Comparison of ENCODE assay signal across 8 mouse cellular contexts in genomic region chr7:141194830-141195229, GRCm38 (mm10). TPM values are rescaled to one million over a fixed set of nuclear protein-coding genes. Genes with fewer than 3 reads are reported as not detected.
DNase-seq lines count a peak whose midpoint lies in the region; ATAC-seq and TF ChIP-seq lines count a peak whose summit lies in the region.

No protein-coding gene starts in this region.

- no peak for TF ChIP-seq CTCF in thymus, adult 2 months (IDR thresholded peaks at IDR 0.05; ENCODE audit: borderline replicate concordance, control insufficient read depth, extremely low read depth, insufficient read depth, low read length, poor library complexity)

- intact Hi-C loops in heart, postnatal 25 days (cut with DNase I), result no loop called here

- no peak overlapping the region for H3K27ac ChIP-seq in ES-E14 (ENCODE audit: insufficient read depth, low read depth, low read length, poor library complexity, severe bottlenecking)
- peak overlapping the region; percentile 84 for H3K27ac ChIP-seq in forebrain, embryonic 15.5 days (replicated peaks)
- H3K27ac ChIP-seq in lung, embryonic 15.5 days, result peak overlapping the region; percentile 64
- peak overlapping the region; percentile 86 for H3K27ac ChIP-seq in thymus, adult 2 months (ENCODE audit: control insufficient read depth, insufficient read depth, low read length)

- in situ Hi-C loops in ES-E14 (cut with MboI; ENCODE audit: low sequenced_read_pairs in 2 of 2, unreplicated experiment in 2 of 2), result no loop called here

- H3K4me1 ChIP-seq in ES-E14 (ENCODE audit: control insufficient read depth in 2 of 2, insufficient read depth in 2 of 2, low read length in 2 of 2, poor library complexity in 1 of 2), result peaks cover 0 to 17% of the 10 kb centered on the region in 2 experiments; a peak in 1 of 4 replicates
- peaks cover 31% of the 10 kb centered on the region for H3K4me1 ChIP-seq in forebrain, embryonic 15.5 days
- H3K4me1 ChIP-seq in lung, embryonic 15.5 days, result peaks cover 25% of the 10 kb centered on the region
- H3K4me1 ChIP-seq in thymus, adult 2 months (replicated peaks; ENCODE audit: control insufficient read depth, insufficient read depth, low read length), result peaks cover 12% of the 10 kb centered on the region

- ATAC-seq in forebrain, embryonic 15.5 days (replicated peaks), result peak; percentile 39
- ATAC-seq in lung, embryonic 15.5 days (ENCODE audit: borderline replicate concordance, extremely low read depth, low FRiP score, low TSS enrichment), result 0 out of 2 replicates have a peak, but pooled peaks have one; percentile 6

- no peak for TF ChIP-seq POLR2A in thymus, adult 2 months (IDR thresholded peaks at IDR 0.05; ENCODE audit: control insufficient read depth, extremely low read depth, insufficient read depth, low read length, poor library complexity)

- H3K4me2 ChIP-seq in forebrain, embryonic 15.5 days (replicated peaks), result peak overlapping the region; percentile 100
- peak overlapping the region; percentile 95 for H3K4me2 ChIP-seq in lung, embryonic 15.5 days

- H3K9me3 ChIP-seq in ES-E14 (ENCODE audit: control insufficient read depth, insufficient read depth, low read depth, low read length), result no peaks in the 10 kb centered on the region
- H3K9me3 ChIP-seq in forebrain, embryonic 15.5 days, result no peaks in the 10 kb centered on the region
- no peaks in the 10 kb centered on the region for H3K9me3 ChIP-seq in lung, embryonic 15.5 days

- H3K36me3 ChIP-seq in ES-E14 (ENCODE audit: control insufficient read depth, insufficient read depth, low read length, poor library complexity, severe bottlenecking), result peaks cover 25% of the 10 kb centered on the region
- H3K36me3 ChIP-seq in forebrain, embryonic 15.5 days, result peaks cover 22% of the 10 kb centered on the region
- peaks cover 25% of the 10 kb centered on the region for H3K36me3 ChIP-seq in lung, embryonic 15.5 days
- H3K36me3 ChIP-seq in thymus, adult 2 months (ENCODE audit: control insufficient read depth, insufficient read depth, low read length), result peaks cover 13% of the 10 kb centered on the region

- DNase-seq in ES-E14 (ENCODE audit: low read depth, low spot score), result peak; percentile 90
- DNase-seq in c-Kit-positive CD71-positive TER-119-positive erythroid progenitor cells, embryonic 14.5 days (ENCODE audit: low spot score), result peak; percentile 93
- peak; percentile 74 for DNase-seq in heart, postnatal 25 days (ENCODE audit: low spot score)
- DNase-seq in layer of hippocampus, adult 8-10 months (ENCODE audit: low spot score in 2 of 2), result peak; percentile 80 to 83
- DNase-seq in ovary, adult 18-20 months (ENCODE audit: low spot score), result peak; percentile 81
- DNase-seq in thymus, adult 2 months, result peak; percentile 95

- under 1% methylated on average over 28 of the region's 28 CpGs for WGBS in forebrain, embryonic 15.5 days
- under 1% methylated on average over 28 of the region's 28 CpGs for WGBS in lung, embryonic 15.5 days
- WGBS in thymus, adult 2 months, result 1% methylated on average over 28 of the region's 28 CpGs

- peak overlapping the region; percentile 82 to 100 for H3K4me3 ChIP-seq in ES-E14 (ENCODE audit: insufficient read depth in 1 of 2, low read depth in 1 of 2, low read length in 2 of 2, poor library complexity in 1 of 2, severe bottlenecking in 1 of 2)
- peak overlapping the region; percentile 97 for H3K4me3 ChIP-seq in forebrain, embryonic 15.5 days
- peak overlapping the region; percentile 92 for H3K4me3 ChIP-seq in lung, embryonic 15.5 days
- H3K4me3 ChIP-seq in thymus, adult 2 months (ENCODE audit: control insufficient read depth, insufficient read depth, low read length), result peak overlapping the region; percentile 94

- peak overlapping the region; percentile 76 for H3K9ac ChIP-seq in ES-E14 (ENCODE audit: insufficient read depth, low read depth, low read length, poor library complexity, severe bottlenecking)
- peak overlapping the region; percentile 54 for H3K9ac ChIP-seq in forebrain, embryonic 15.5 days (replicated peaks)
- peak overlapping the region; percentile 45 for H3K9ac ChIP-seq in lung, embryonic 15.5 days

- H3K27me3 ChIP-seq in forebrain, embryonic 15.5 days, result no peaks in the 10 kb centered on the region
- peaks cover 3% of the 10 kb centered on the region; the same call in 1 of the 2 replicates for H3K27me3 ChIP-seq in lung, embryonic 15.5 days
- H3K27me3 ChIP-seq in thymus, adult 2 months (ENCODE audit: control insufficient read depth, insufficient read depth, low read length), result no peaks in the 10 kb centered on the region

TF ChIP-seq in ES-E14, 5 proteins besides CTCF, POLR2A, EP300 and RAD21:
- TF ChIP-seq HCFC1 (IDR thresholded peaks at IDR 0.05; ENCODE audit: borderline replicate concordance, insufficient read depth, low read length) (no peak), CHD2 (IDR thresholded peaks at IDR 0.05; ENCODE audit: low read depth, low read length) (no peak), ZNF384 (IDR thresholded peaks at IDR 0.05; ENCODE audit: low read depth, low read length) (no peak), MAFK (IDR thresholded peaks at IDR 0.05; ENCODE audit: insufficient read depth, low read depth, low read length) (no peak), ZC3H11A (IDR thresholded peaks at IDR 0.05; ENCODE audit: borderline replicate concordance, low read depth, low read length) (no peak)

RNA-seq across cellular contexts. Expression of gene Lrrc56, which starts 0.9 kb away (rescaled TPM):
- 3.3 and 3.9 TPM in 2 replicates for total RNA-seq in ES-E14 (2012; rRNA removed)
- polyA plus RNA-seq in forebrain, embryonic 15.5 days (2015; fragmentation: Nextera tagmentation; extraction: Ambion mirVana), result 10.3 and 12.7 TPM in 2 replicates
- 1 to 10 TPM; 3.2 to 4.7 TPM for total RNA-seq in heart, postnatal 25 days (2021)
- 1 to 10 TPM; 3.6 to 5.6 (median 5.1) TPM for total RNA-seq in layer of hippocampus, adult 8-10 months (2022)
- 5.8 and 6.9 TPM in 2 replicates for polyA plus RNA-seq in lung, embryonic 15.5 days (2015; fragmentation: Nextera tagmentation; extraction: Ambion mirVana)
- polyA plus RNA-seq in thymus, adult 2 months (2012; rRNA removed), result 7.1 and 7.4 TPM in 2 replicates

RNA-seq across cellular contexts. Expression of gene Hras, which starts 1.0 kb away (rescaled TPM):
- total RNA-seq in ES-E14 (2012; rRNA removed), result 130 and 133 TPM in 2 replicates
- polyA plus RNA-seq in forebrain, embryonic 15.5 days (2015; fragmentation: Nextera tagmentation; extraction: Ambion mirVana), result 126 and 127 TPM in 2 replicates
- total RNA-seq in heart, postnatal 25 days (2021), result 100 to 1,000 TPM; 106 to 112 TPM
- total RNA-seq in layer of hippocampus, adult 8-10 months (2022), result 100 to 1,000 TPM; 181 to 211 (median 191) TPM
- polyA plus RNA-seq in lung, embryonic 15.5 days (2015; fragmentation: Nextera tagmentation; extraction: Ambion mirVana), result 99.9 and 102 TPM in 2 replicates
- polyA plus RNA-seq in thymus, adult 2 months (2012; rRNA removed), result 65.6 and 77.9 TPM in 2 replicates

RNA-seq across cellular contexts. Expression of gene Lmntd2, which starts 19.1 kb away (rescaled TPM):
- total RNA-seq in ES-E14 (2012; rRNA removed), result 4.0 and 6.4 TPM in 2 replicates
- 0.75 and 1.4 TPM in 2 replicates for polyA plus RNA-seq in forebrain, embryonic 15.5 days (2015; fragmentation: Nextera tagmentation; extraction: Ambion mirVana)
- not detected for total RNA-seq in heart, postnatal 25 days (2021)
- not detected for total RNA-seq in layer of hippocampus, adult 8-10 months (2022)
- 1.1 and 1.3 TPM in 2 replicates for polyA plus RNA-seq in lung, embryonic 15.5 days (2015; fragmentation: Nextera tagmentation; extraction: Ambion mirVana)
- polyA plus RNA-seq in thymus, adult 2 months (2012; rRNA removed), result 4.6 and 5.5 TPM in 2 replicates

RNA-seq across cellular contexts. Expression of gene Rassf7, which starts 20.8 kb away (rescaled TPM):
- total RNA-seq in ES-E14 (2012; rRNA removed), result 32.2 and 44.3 TPM in 2 replicates
- 24.6 and 26.9 TPM in 2 replicates for polyA plus RNA-seq in forebrain, embryonic 15.5 days (2015; fragmentation: Nextera tagmentation; extraction: Ambion mirVana)
- under 1 TPM; 0.62 to 0.64 TPM for total RNA-seq in heart, postnatal 25 days (2021)
- total RNA-seq in layer of hippocampus, adult 8-10 months (2022), result 1 to 10 TPM in 2 of 4 experiments, under 1 TPM in 2; 0.71 to 2.0 (median 1.00) TPM
- 59.7 and 62.6 TPM in 2 replicates for polyA plus RNA-seq in lung, embryonic 15.5 days (2015; fragmentation: Nextera tagmentation; extraction: Ambion mirVana)
- 29.8 TPM in 2 replicates for polyA plus RNA-seq in thymus, adult 2 months (2012; rRNA removed)

RNA-seq across cellular contexts. Expression of gene Rnh1, which starts 22.2 kb away (rescaled TPM):
- total RNA-seq in ES-E14 (2012; rRNA removed), result 61.9 and 70.3 TPM in 2 replicates
- 42.3 and 44.0 TPM in 2 replicates for polyA plus RNA-seq in forebrain, embryonic 15.5 days (2015; fragmentation: Nextera tagmentation; extraction: Ambion mirVana)
- total RNA-seq in heart, postnatal 25 days (2021), result 10 to 100 TPM; 65.7 to 69.9 TPM
- total RNA-seq in layer of hippocampus, adult 8-10 months (2022), result 10 to 100 TPM; 37.5 to 49.4 (median 42.2) TPM
- polyA plus RNA-seq in lung, embryonic 15.5 days (2015; fragmentation: Nextera tagmentation; extraction: Ambion mirVana), result 143 and 152 TPM in 2 replicates
- polyA plus RNA-seq in thymus, adult 2 months (2012; rRNA removed), result 59.0 and 75.9 TPM in 2 replicates
